Comparison of ENCODE assay signal across 24 mouse cellular contexts in the genomic region with DNA sequence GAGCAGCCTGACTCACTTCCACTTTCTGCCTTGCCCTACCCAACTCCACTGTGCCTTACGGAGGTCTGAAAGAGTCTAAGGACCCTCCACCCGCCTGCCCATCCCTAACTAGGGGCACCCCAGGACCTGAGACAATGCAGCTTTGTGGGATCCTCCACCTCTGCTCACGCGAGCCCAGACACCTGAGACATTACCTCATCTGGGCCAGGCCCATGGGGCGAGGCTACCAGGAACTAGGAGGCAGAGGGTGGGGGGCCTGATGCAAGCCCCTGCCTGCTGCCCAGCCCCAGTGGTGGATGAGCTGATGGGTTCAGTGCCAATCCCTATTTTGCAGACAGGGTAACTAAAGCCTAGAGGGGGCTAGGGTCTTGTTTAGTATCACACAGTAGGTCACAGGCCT. TPM values are rescaled to one million over a fixed set of nuclear protein-coding genes. Genes with fewer than 3 reads are reported as not detected.
DNase-seq lines count a peak whose midpoint lies in the region; ATAC-seq and TF ChIP-seq lines count a peak whose summit lies in the region.
"Had no signal": no experiment of that assay in that cellular context is flagged by ENCODE, and none has a peak within 500 bp of the region (broad histone marks: within the 10 kb centered on the region; RNA-seq: fewer than 3 reads in every experiment).

No protein-coding gene starts in this region.

- no peak for TF ChIP-seq EP300 in stomach, postnatal 0 days (optimal IDR thresholded peaks at IDR 0.05)

- peak overlapping the region; percentile 65; the same call in 1 of the 2 replicates for H3K27ac ChIP-seq in forebrain, embryonic 10.5 days
- no peak overlapping the region for H3K27ac ChIP-seq in forebrain, embryonic 12.5 days
- H3K27ac ChIP-seq in kidney, postnatal 0 days = 0 out of 2 replicates have a peak overlapping the region, but pooled peaks have one; percentile 10
- H3K27ac ChIP-seq in kidney, embryonic 16.5 days (ENCODE audit: low read length) = no peak overlapping the region
- peak overlapping the region; percentile 95 for H3K27ac ChIP-seq in intestine, postnatal 0 days (ENCODE audit: low read depth, low read length)
- H3K27ac ChIP-seq in stomach, postnatal 0 days (replicated peaks) = peak overlapping the region; percentile 65
- H3K27ac ChIP-seq in left cerebral cortex, adult 2 months = no peak overlapping the region
- H3K27ac ChIP-seq: heart, adult 2 months; heart, embryonic 15.5 days; hindbrain, embryonic 15.5 days had no signal

- H3K36me3 ChIP-seq in forebrain, embryonic 10.5 days (replicated peaks) = 0 out of 2 replicates have a peak, but pooled peaks cover 4% of the 10 kb centered on the region
- no peaks in the 10 kb centered on the region for H3K36me3 ChIP-seq in forebrain, embryonic 12.5 days (replicated peaks)
- no peaks in the 10 kb centered on the region for H3K36me3 ChIP-seq in kidney, postnatal 0 days (ENCODE audit: insufficient read depth, low read length)
- H3K36me3 ChIP-seq in kidney, embryonic 16.5 days (ENCODE audit: insufficient read depth, low read length) = no peaks in the 10 kb centered on the region
- peaks cover 57% of the 10 kb centered on the region for H3K36me3 ChIP-seq in intestine, postnatal 0 days (ENCODE audit: control insufficient read depth, insufficient read depth)
- H3K36me3 ChIP-seq in stomach, postnatal 0 days (ENCODE audit: control insufficient read depth, insufficient read depth, low read length) = no peaks in the 10 kb centered on the region
- H3K36me3 ChIP-seq: heart, embryonic 15.5 days; hindbrain, embryonic 15.5 days had no signal

- no peak for TF ChIP-seq CTCF in kidney, postnatal 0 days (IDR thresholded peaks at IDR 0.05; ENCODE audit: low read depth)
- no peak for TF ChIP-seq CTCF in intestine, postnatal 0 days (IDR thresholded peaks at IDR 0.05; ENCODE audit: low read depth)
- no peak for TF ChIP-seq CTCF in stomach, postnatal 0 days (IDR thresholded peaks at IDR 0.05; ENCODE audit: low read depth)
- no peak for TF ChIP-seq CTCF in left cerebral cortex, adult 2 months (IDR thresholded peaks at IDR 0.05)

- H3K4me1 ChIP-seq in forebrain, embryonic 10.5 days = peaks cover 32% of the 10 kb centered on the region
- H3K4me1 ChIP-seq in forebrain, embryonic 12.5 days = peaks cover 16% of the 10 kb centered on the region
- H3K4me1 ChIP-seq in kidney, postnatal 0 days (replicated peaks; ENCODE audit: insufficient read depth, low read length) = peaks cover 6% of the 10 kb centered on the region; the same call in 1 of the 2 replicates
- H3K4me1 ChIP-seq in kidney, embryonic 16.5 days (ENCODE audit: insufficient read depth, low read length) = peaks cover 16% of the 10 kb centered on the region
- peaks cover 11% of the 10 kb centered on the region; the same call in 1 of the 2 replicates for H3K4me1 ChIP-seq in intestine, postnatal 0 days (replicated peaks; ENCODE audit: control insufficient read depth, insufficient read depth, low read length)
- H3K4me1 ChIP-seq in stomach, postnatal 0 days (replicated peaks; ENCODE audit: control insufficient read depth, insufficient read depth) = no peaks in the 10 kb centered on the region

- intact Hi-C loops in left cerebral cortex, adult 2 months (cut with DNase I) = no loop called here

- no peak for ATAC-seq in forebrain, embryonic 12.5 days (ENCODE audit: low FRiP score)
- 0 out of 2 replicates have a peak, but pooled peaks have one; percentile 4 for ATAC-seq in kidney, postnatal 0 days (replicated peaks; ENCODE audit: low FRiP score, low read depth)
- no peak for ATAC-seq in kidney, embryonic 16.5 days (ENCODE audit: low FRiP score, low TSS enrichment)
- ATAC-seq in intestine, postnatal 0 days = peak; percentile 77
- ATAC-seq in stomach, postnatal 0 days (ENCODE audit: low FRiP score, low TSS enrichment) = peak; percentile 72
- ATAC-seq: forebrain, embryonic 16.5 days had no signal

- WGBS in forebrain, embryonic 10.5 days = 90% methylated on average over 5 of the region's 5 CpGs
- 83% methylated on average over 5 of the region's 5 CpGs for WGBS in forebrain, embryonic 12.5 days
- WGBS in kidney, postnatal 0 days = 89% methylated on average over 5 of the region's 5 CpGs
- 87% methylated on average over 5 of the region's 5 CpGs for WGBS in kidney, embryonic 16.5 days
- 49% methylated on average over 5 of the region's 5 CpGs for WGBS in intestine, postnatal 0 days
- WGBS in stomach, postnatal 0 days = 72% methylated on average over 5 of the region's 5 CpGs

- H3K4me2 ChIP-seq in forebrain, embryonic 12.5 days = no peak overlapping the region
- no peak overlapping the region for H3K4me2 ChIP-seq in kidney, postnatal 0 days (ENCODE audit: low read length)
- H3K4me2 ChIP-seq in kidney, embryonic 16.5 days (replicated peaks; ENCODE audit: low read depth, low read length) = no peak overlapping the region
- no peak overlapping the region for H3K4me2 ChIP-seq in intestine, postnatal 0 days (replicated peaks; ENCODE audit: low read depth)
- no peak overlapping the region for H3K4me2 ChIP-seq in stomach, postnatal 0 days (replicated peaks; ENCODE audit: low read depth)
- H3K4me2 ChIP-seq: heart, embryonic 11.5 days; heart, embryonic 15.5 days; hindbrain, embryonic 15.5 days had no signal

- H3K9me3 ChIP-seq in forebrain, embryonic 10.5 days = no peaks in the 10 kb centered on the region
- no peaks in the 10 kb centered on the region for H3K9me3 ChIP-seq in forebrain, embryonic 12.5 days
- no peaks in the 10 kb centered on the region for H3K9me3 ChIP-seq in kidney, postnatal 0 days (replicated peaks; ENCODE audit: low read length)
- no peaks in the 10 kb centered on the region for H3K9me3 ChIP-seq in kidney, embryonic 16.5 days (ENCODE audit: low read length)
- H3K9me3 ChIP-seq in intestine, postnatal 0 days (ENCODE audit: control insufficient read depth) = no peaks in the 10 kb centered on the region
- no peaks in the 10 kb centered on the region for H3K9me3 ChIP-seq in stomach, postnatal 0 days (ENCODE audit: control insufficient read depth, low read length)
- H3K9me3 ChIP-seq: heart, embryonic 15.5 days; hindbrain, embryonic 15.5 days had no signal

- H3K9ac ChIP-seq in forebrain, embryonic 12.5 days = no peak overlapping the region; the same call in 1 of the 2 replicates
- no peak overlapping the region for H3K9ac ChIP-seq in kidney, postnatal 0 days (ENCODE audit: low read depth, low read length)
- no peak overlapping the region for H3K9ac ChIP-seq in kidney, embryonic 16.5 days (replicated peaks; ENCODE audit: low read length)
- 0 out of 2 replicates have a peak overlapping the region, but pooled peaks have one; percentile 13 for H3K9ac ChIP-seq in intestine, postnatal 0 days (ENCODE audit: low read depth, low read length)
- no peak overlapping the region for H3K9ac ChIP-seq in stomach, postnatal 0 days (ENCODE audit: low read length)
- H3K9ac ChIP-seq: heart, embryonic 15.5 days; hindbrain, embryonic 15.5 days had no signal

- H3K27me3 ChIP-seq in forebrain, embryonic 10.5 days (ENCODE audit: poor library complexity, severe bottlenecking) = no peaks in the 10 kb centered on the region
- H3K27me3 ChIP-seq in forebrain, embryonic 12.5 days = no peaks in the 10 kb centered on the region
- no peaks in the 10 kb centered on the region for H3K27me3 ChIP-seq in kidney, postnatal 0 days (ENCODE audit: insufficient read depth, low read length)
- H3K27me3 ChIP-seq in kidney, embryonic 16.5 days (ENCODE audit: insufficient read depth, low read length) = no peaks in the 10 kb centered on the region
- H3K27me3 ChIP-seq in intestine, postnatal 0 days (replicated peaks; ENCODE audit: control insufficient read depth, insufficient read depth, low read length) = no peaks in the 10 kb centered on the region
- H3K27me3 ChIP-seq in stomach, postnatal 0 days (ENCODE audit: control insufficient read depth, insufficient read depth, low read length) = no peaks in the 10 kb centered on the region
- H3K27me3 ChIP-seq: heart, embryonic 15.5 days; hindbrain, embryonic 15.5 days; Patski had no signal

- DNase-seq in forebrain, embryonic 10.5 days (ENCODE audit: extremely low spot score, low spot score) = no peak
- no peak for DNase-seq in kidney, postnatal 0 days (ENCODE audit: low spot score)
- DNase-seq in stomach, postnatal 0 days (ENCODE audit: low spot score) = peak; percentile 50
- DNase-seq in layer of hippocampus, postnatal 25 days (ENCODE audit: extremely low spot score in 1 of 2, low spot score in 1 of 2) = no peak
- no peak for DNase-seq in left cerebral cortex, adult 2 months (ENCODE audit: extremely low spot score in 1 of 2, low spot score in 2 of 2)
- DNase-seq: gastrocnemius, postnatal 10 days had no signal

- H3K4me3 ChIP-seq in forebrain, embryonic 10.5 days = no peak overlapping the region
- H3K4me3 ChIP-seq in forebrain, embryonic 12.5 days (replicated peaks) = no peak overlapping the region
- no peak overlapping the region for H3K4me3 ChIP-seq in kidney, postnatal 0 days (replicated peaks; ENCODE audit: low read depth, low read length)
- no peak overlapping the region for H3K4me3 ChIP-seq in kidney, embryonic 16.5 days (ENCODE audit: low read length)
- no peak overlapping the region for H3K4me3 ChIP-seq in intestine, postnatal 0 days (ENCODE audit: low read depth, low read length)
- H3K4me3 ChIP-seq in stomach, postnatal 0 days (ENCODE audit: low read depth, low read length) = no peak overlapping the region
- H3K4me3 ChIP-seq in left cerebral cortex, adult 2 months = no peak overlapping the region
- H3K4me3 ChIP-seq: erythroblast, embryonic 14.5 days; heart, adult 2 months; heart, embryonic 15.5 days; hindbrain, embryonic 15.5 days had no signal

RNA-seq across cellular contexts. Expression of a gene that starts 15.6 kb away (rescaled TPM):
- 1.5 and 1.9 TPM in 2 replicates for polyA plus RNA-seq in forebrain, embryonic 10.5 days (2016; fragmentation: Nextera tagmentation; extraction: Ambion mirVana)
- polyA plus RNA-seq in forebrain, embryonic 12.5 days (2016; fragmentation: Nextera tagmentation; extraction: Ambion mirVana) = 0.47 and 0.79 TPM in 2 replicates
- polyA plus RNA-seq in kidney, postnatal 0 days (2015; fragmentation: Nextera tagmentation; extraction: Ambion mirVana) = 2.7 and 2.9 TPM in 2 replicates
- polyA plus RNA-seq in kidney, embryonic 16.5 days (2015; fragmentation: Nextera tagmentation; extraction: Ambion mirVana) = 3.0 and 3.1 TPM in 2 replicates
- polyA plus RNA-seq in intestine, postnatal 0 days (2015; fragmentation: Nextera tagmentation; extraction: Ambion mirVana) = 20.7 and 21.9 TPM in 2 replicates
- 4.5 and 4.9 TPM in 2 replicates for polyA plus RNA-seq in stomach, postnatal 0 days (2015; fragmentation: Nextera tagmentation; extraction: Ambion mirVana)
- total RNA-seq in layer of hippocampus, postnatal 25 days (2021) = not detected
- total RNA-seq in left cerebral cortex, adult 2 months (2021) = under 1 TPM in 1 of 2 experiments, not detected in 1; 0.09 TPM
- polyA plus RNA-seq: C2C12, Patski had no signal

RNA-seq across cellular contexts. Expression of a gene that starts 21.2 kb away (rescaled TPM):
- polyA plus RNA-seq in forebrain, embryonic 10.5 days (2016; fragmentation: Nextera tagmentation; extraction: Ambion mirVana) = 0.07 and 0.12 TPM in 2 replicates
- polyA plus RNA-seq in forebrain, embryonic 12.5 days (2016; fragmentation: Nextera tagmentation; extraction: Ambion mirVana) = not detected in 2 replicates
- polyA plus RNA-seq in kidney, postnatal 0 days (2015; fragmentation: Nextera tagmentation; extraction: Ambion mirVana) = 19.6 and 21.2 TPM in 2 replicates
- polyA plus RNA-seq in kidney, embryonic 16.5 days (2015; fragmentation: Nextera tagmentation; extraction: Ambion mirVana) = 0.80 and 1.1 TPM in 2 replicates
- polyA plus RNA-seq in intestine, postnatal 0 days (2015; fragmentation: Nextera tagmentation; extraction: Ambion mirVana) = 0.08 and 0.13 TPM in 2 replicates
- 0.07 TPM in 1 of 2 replicates, not detected in the other for polyA plus RNA-seq in stomach, postnatal 0 days (2015; fragmentation: Nextera tagmentation; extraction: Ambion mirVana)
- under 1 TPM; 0.38 to 0.62 TPM for total RNA-seq in layer of hippocampus, postnatal 25 days (2021)
- not detected for total RNA-seq in left cerebral cortex, adult 2 months (2021)
- total RNA-seq: adrenal gland, adult 18-20 months; adrenal gland, postnatal 14 days; gastrocnemius, postnatal 10 days; gastrocnemius, postnatal 4 days; heart, adult 2 months; heart, postnatal 14 days; hematopoietic stem cell, adult 5-6 weeks had no signal
- polyA plus RNA-seq: activated CD4-positive, CD25-positive, alpha-beta regulatory T cell, adult 4 months; C2C12; erythroblast, embryonic 14.5 days; forebrain, embryonic 11.5 days; forebrain, embryonic 16.5 days; heart, adult 2 months; heart, embryonic 11.5 days; heart, embryonic 15.5 days; hindbrain, embryonic 15.5 days; Patski had no signal

RNA-seq across cellular contexts. Expression of a gene that starts 46.4 kb away (rescaled TPM):
- polyA plus RNA-seq in forebrain, embryonic 10.5 days (2016; fragmentation: Nextera tagmentation; extraction: Ambion mirVana) = 9.0 and 9.8 TPM in 2 replicates
- polyA plus RNA-seq in forebrain, embryonic 12.5 days (2016; fragmentation: Nextera tagmentation; extraction: Ambion mirVana) = 6.0 and 6.3 TPM in 2 replicates
- 8.2 and 9.1 TPM in 2 replicates for polyA plus RNA-seq in kidney, postnatal 0 days (2015; fragmentation: Nextera tagmentation; extraction: Ambion mirVana)
- 13.6 and 16.3 TPM in 2 replicates for polyA plus RNA-seq in kidney, embryonic 16.5 days (2015; fragmentation: Nextera tagmentation; extraction: Ambion mirVana)
- polyA plus RNA-seq in intestine, postnatal 0 days (2015; fragmentation: Nextera tagmentation; extraction: Ambion mirVana) = 3.7 and 3.9 TPM in 2 replicates
- polyA plus RNA-seq in stomach, postnatal 0 days (2015; fragmentation: Nextera tagmentation; extraction: Ambion mirVana) = 4.6 and 4.9 TPM in 2 replicates
- 1 to 10 TPM; 4.8 to 6.1 TPM for total RNA-seq in layer of hippocampus, postnatal 25 days (2021)
- total RNA-seq in left cerebral cortex, adult 2 months (2021) = 1 to 10 TPM; 4.1 TPM

Comparison
In these comparisons a context has a peak if more than half of its experiments do, and no peak if none do; other contexts are left out.
1. H3K27ac ChIP-seq: peak in forebrain, embryonic 10.5 days (single experiment), kidney, postnatal 0 days (single experiment), intestine, postnatal 0 days (single experiment) and stomach, postnatal 0 days (single experiment); none in forebrain, embryonic 12.5 days (single experiment), kidney, embryonic 16.5 days (single experiment) and left cerebral cortex, adult 2 months (single experiment).
2. ATAC-seq: peak in kidney, postnatal 0 days (single experiment), intestine, postnatal 0 days (single experiment) and stomach, postnatal 0 days (single experiment); none in forebrain, embryonic 12.5 days (single experiment) and kidney, embryonic 16.5 days (single experiment).